Mouse (Mus musculus) lung, embryonic 14.5 days (tissue): ENCODE data around the gene Grin1. TPM values are rescaled to one million over a fixed set of nuclear protein-coding genes. Genes with fewer than 3 reads are reported as not detected.
A peak's percentile ranks its signal among the peaks of the same experiment; 100 is the strongest.

Source experiments
- ATAC-seq: fragments of 200-750 bp; cut with Nextera tagmentation; 2 replicates; pipeline ENCODE4 v1.8.0; 2017; ENCODE audit warnings: mild to moderate bottlenecking, moderate TSS enrichment, moderate library complexity; ENCODE audit not compliant: insufficient read depth
- DNase-seq: peaks from one replicate; pipeline ENCODE4 v3.0.0-alpha.2; 2015
- H3K27ac ChIP-seq: fragments of 300-500 bp; sonication (generic); 2 replicates; pipeline ENCODE4 v1.5.1; 2014; ENCODE audit warnings: low read depth, mild to moderate bottlenecking, moderate library complexity
- H3K27me3 ChIP-seq: fragments of 300-500 bp; sonication (generic); 2 replicates; pipeline ENCODE4 v1.6.1; 2014; ENCODE audit warnings: low read length, control low read depth; ENCODE audit not compliant: insufficient read depth
- H3K36me3 ChIP-seq: fragments of 300-500 bp; sonication (generic); 2 replicates; pipeline ENCODE4 v1.6.1; 2014; ENCODE audit warnings: control low read depth; ENCODE audit not compliant: insufficient read depth
- H3K4me1 ChIP-seq: fragments of 300-500 bp; sonication (generic); 2 replicates; pipeline ENCODE4 v1.6.1; 2014; ENCODE audit warnings: antibody characterized with exemption, control low read depth; ENCODE audit not compliant: insufficient read depth
- H3K4me2 ChIP-seq: fragments of 300-500 bp; sonication (generic); 2 replicates; pipeline ENCODE4 v1.6.1; 2014; ENCODE audit warnings: mild to moderate bottlenecking
- H3K4me3 ChIP-seq: fragments of 300-500 bp; sonication (generic); 2 replicates; pipeline ENCODE4 v1.5.1; 2014; ENCODE audit warnings: low read depth, low read length
- H3K9ac ChIP-seq: fragments of 300-500 bp; sonication (generic); 2 replicates; pipeline ENCODE4 v1.6.1; 2014
- H3K9me3 ChIP-seq: fragments of 300-500 bp; sonication (generic); 2 replicates; pipeline ENCODE4 v1.6.1; 2016; ENCODE audit warnings: low read depth, low read length, control low read depth
- CTCF ChIP-seq: IDR thresholded peaks from 2 replicates; pipeline ENCODE4 v1.5.1; 2016; ENCODE audit warnings: antibody characterized with exemption, low read depth
- WGBS: fragments of 180-500 bp; shearing (Covaris S2); extraction: QIAGEN DNeasy Blood & Tissue Kit; methylation state at CpG from one replicate; pipeline ENCODE4 v1.1.7; 2014; 5-methylcytosine and 5-hydroxymethylcytosine counted together
- polyA plus RNA-seq: library from polyadenylated mRNA; unstranded; fragments of >200 nt; fragmentation: Nextera tagmentation; extraction: Ambion mirVana; gene quantifications from 2 replicates; pipeline ENCODE4 v1.2.1, GENCODE M21; 2014

The Grin1 gene
- polyA plus RNA-seq, 1 experiment from 2014 or later, result 0.84 TPM

DNA sequence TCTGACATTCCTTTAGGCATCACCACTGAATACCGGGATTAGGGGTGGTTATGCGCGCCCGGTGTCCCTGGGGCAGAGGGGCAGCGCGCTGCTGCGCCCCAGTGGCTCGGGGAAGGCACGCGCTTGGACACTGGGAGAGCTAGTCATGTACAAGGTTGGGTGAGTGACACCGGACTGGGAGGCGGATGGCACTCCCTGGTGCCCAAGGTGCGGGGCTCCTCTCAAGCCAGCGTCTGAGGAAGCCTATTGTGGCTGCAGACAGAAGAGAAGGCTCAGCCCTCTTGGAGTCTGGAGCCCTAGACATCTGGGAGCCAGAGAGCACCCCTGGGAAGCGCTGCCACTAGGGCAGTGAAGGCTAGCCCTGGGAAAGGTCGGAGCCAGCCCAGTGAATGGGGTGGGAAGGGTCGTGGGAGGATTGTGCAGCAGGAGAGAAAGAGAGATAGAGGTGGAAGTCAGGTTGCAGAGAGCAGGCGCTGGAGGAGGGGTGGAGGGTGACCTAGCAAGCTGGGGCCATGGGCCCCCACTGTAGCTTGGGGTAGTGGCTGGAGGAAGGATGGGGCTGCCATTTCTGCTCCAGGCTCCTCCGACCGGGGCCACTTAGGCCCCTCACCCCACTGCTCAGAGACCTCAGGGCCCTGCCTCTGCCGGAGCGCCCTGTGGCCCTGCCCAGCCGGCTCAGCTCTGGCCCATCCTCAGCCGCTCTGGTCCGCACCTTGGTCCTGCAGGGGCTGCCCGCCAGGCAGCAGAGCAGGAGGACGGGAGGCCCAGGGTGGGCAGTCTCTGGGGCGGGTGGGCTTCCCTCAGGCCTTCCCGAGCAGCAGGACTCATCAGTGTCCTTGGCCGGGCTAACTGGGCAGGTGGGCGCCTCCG lies 27.6 kb downstream of the Grin1 start:
- H3K4me1 ChIP-seq, result 0 out of 2 replicates have a peak, but pooled peaks cover 2% of the 10 kb centered on the region
- peak overlapping the region; percentile 56; the same call in 1 of the 2 replicates for H3K4me2 ChIP-seq
- no peak for TF ChIP-seq CTCF
- ATAC-seq, result no peak; the same call in 1 of the 2 replicates
- H3K9ac ChIP-seq, result peak overlapping the region; percentile 6; the same call in 1 of the 2 replicates
- peaks cover 58% of the 10 kb centered on the region for H3K27me3 ChIP-seq
- DNase-seq, result no peak
- H3K27ac ChIP-seq, result no peak overlapping the region
- no peaks in the 10 kb centered on the region for H3K36me3 ChIP-seq
- WGBS, result 7% methylated on average over 31 of the region's 32 CpGs
- H3K9me3 ChIP-seq, result no peaks in the 10 kb centered on the region
- peak overlapping the region; percentile 32 for H3K4me3 ChIP-seq

DNA sequence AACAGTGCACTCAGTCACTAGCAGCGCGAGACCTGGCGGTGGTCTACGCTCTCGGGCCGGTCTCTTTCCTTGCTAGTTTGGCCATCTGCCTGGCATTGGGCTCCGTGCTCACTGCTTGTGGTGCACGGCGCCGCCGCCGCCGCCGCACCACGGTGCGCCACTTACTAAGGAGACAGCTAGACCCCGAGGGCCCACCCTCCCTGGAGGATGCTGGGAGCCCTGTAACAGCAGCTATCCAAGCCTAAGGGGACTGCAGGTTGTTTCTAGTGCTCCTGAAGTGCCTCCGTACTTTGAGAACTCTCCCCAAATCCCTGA lies 28.2 kb downstream of the Grin1 start:
- Histone ChIP-seq H3K4me2 (peak overlapping the region; percentile 19; the same call in 1 of the 2 replicates), H3K4me1 (0 out of 2 replicates have a peak, but pooled peaks cover 2% of the 10 kb centered on the region), H3K9ac (no peak overlapping the region), H3K36me3 (peaks cover 6% of the 10 kb centered on the region), H3K27ac (no peak overlapping the region), H3K9me3 (no peaks in the 10 kb centered on the region), H3K27me3 (peaks cover 58% of the 10 kb centered on the region), H3K4me3 (no peak overlapping the region; the same call in 1 of the 2 replicates)
- ATAC-seq (no peak), DNase-seq (no peak)
- WGBS, result 0% methylated on average over 18 of the region's 18 CpGs
- no peak for TF ChIP-seq CTCF

DNA sequence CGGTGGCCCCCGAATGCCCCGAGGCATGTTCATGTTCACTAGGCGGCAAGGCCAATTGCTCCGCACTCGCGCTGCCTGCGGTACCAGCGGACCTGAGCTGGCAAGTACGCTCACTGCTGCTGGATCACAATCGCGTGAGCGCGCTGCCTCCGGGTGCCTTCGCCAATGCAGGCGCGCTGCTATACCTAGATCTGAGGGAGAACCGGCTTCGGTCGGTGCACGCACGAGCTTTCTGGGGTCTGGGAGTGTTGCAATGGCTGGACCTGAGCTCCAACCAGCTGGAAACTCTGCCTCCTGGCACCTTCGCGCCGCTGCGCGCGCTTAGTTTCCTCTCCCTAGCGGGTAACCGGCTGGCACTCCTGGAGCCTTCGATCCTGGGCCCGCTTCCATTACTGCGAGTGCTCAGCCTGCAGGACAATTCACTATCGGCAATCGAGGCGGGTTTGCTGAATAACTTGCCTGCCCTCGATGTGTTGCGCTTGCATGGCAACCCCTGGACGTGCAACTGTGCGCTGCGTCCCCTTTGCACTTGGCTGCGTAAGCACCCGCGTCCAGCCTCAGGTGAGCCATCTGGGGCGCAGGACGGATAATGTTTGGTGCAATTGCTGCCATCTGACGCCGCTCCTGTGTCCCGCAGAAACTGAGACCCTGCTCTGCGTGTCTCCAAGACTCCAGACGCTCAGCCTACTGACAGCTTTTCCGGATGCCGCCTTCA lies 28.7 kb downstream of the Grin1 start:
- 3% methylated on average over 54 of the region's 54 CpGs for WGBS
- H3K4me3 ChIP-seq, result peak overlapping the region; percentile 12; the same call in 1 of the 2 replicates
- ATAC-seq (no peak), DNase-seq (no peak)
- peaks cover 11% of the 10 kb centered on the region for H3K36me3 ChIP-seq
- no peak overlapping the region for H3K27ac ChIP-seq
- peaks cover 58% of the 10 kb centered on the region for H3K27me3 ChIP-seq
- 0 out of 2 replicates have a peak, but pooled peaks cover 2% of the 10 kb centered on the region for H3K4me1 ChIP-seq
- H3K9me3 ChIP-seq, result no peaks in the 10 kb centered on the region
- no peak for TF ChIP-seq CTCF
- peak overlapping the region; percentile 19; the same call in 1 of the 2 replicates for H3K4me2 ChIP-seq
- H3K9ac ChIP-seq, result no peak overlapping the region

DNA sequence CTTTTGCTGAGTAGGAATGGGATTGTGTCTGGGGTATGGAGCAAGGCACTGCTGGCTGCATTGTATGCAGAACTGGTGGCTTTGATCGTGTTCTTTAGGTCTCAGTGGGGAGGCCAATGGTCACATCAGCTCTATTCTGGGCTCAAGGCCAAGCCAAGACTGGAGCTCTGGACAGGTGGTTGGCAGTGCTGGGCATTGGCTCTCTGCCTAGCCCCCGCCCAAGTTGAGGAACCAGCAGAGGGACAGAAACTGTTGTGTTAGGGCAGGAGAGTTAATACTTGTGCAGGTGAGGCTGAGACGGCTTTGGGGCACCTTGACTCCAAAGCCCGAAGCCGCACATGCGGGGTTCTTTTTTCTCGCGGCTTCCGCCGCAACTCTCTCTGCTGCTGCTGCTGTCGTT lies 29.3 kb downstream of the Grin1 start, which contains the start of gene Lrrc26:
TSS of gene Lrrc26 (plus strand) at position 265 of the 400 bp plus-strand sequence.
- H3K4me2 ChIP-seq, result peak within 1 kb of the TSS; percentile 19; the same call in 1 of the 2 replicates
- 0 out of 2 replicates have a peak, but pooled peaks cover 2% of the 10 kb centered on the region for H3K4me1 ChIP-seq
- 12% methylated on average over 11 of the region's 11 CpGs for WGBS
- H3K4me3 ChIP-seq, result peak within 1 kb of the TSS; percentile 12; the same call in 1 of the 2 replicates
- DNase-seq, result no peak
- H3K27me3 ChIP-seq, result peaks cover 58% of the 10 kb centered on the region
- H3K9me3 ChIP-seq, result no peaks in the 10 kb centered on the region
- H3K9ac ChIP-seq, result no peak within 1 kb of the TSS
- no peak within 1 kb of the TSS for H3K27ac ChIP-seq
- H3K36me3 ChIP-seq, result peaks cover 17% of the 10 kb centered on the region
- no peak for ATAC-seq
- TF ChIP-seq CTCF, result no peak

DNA sequence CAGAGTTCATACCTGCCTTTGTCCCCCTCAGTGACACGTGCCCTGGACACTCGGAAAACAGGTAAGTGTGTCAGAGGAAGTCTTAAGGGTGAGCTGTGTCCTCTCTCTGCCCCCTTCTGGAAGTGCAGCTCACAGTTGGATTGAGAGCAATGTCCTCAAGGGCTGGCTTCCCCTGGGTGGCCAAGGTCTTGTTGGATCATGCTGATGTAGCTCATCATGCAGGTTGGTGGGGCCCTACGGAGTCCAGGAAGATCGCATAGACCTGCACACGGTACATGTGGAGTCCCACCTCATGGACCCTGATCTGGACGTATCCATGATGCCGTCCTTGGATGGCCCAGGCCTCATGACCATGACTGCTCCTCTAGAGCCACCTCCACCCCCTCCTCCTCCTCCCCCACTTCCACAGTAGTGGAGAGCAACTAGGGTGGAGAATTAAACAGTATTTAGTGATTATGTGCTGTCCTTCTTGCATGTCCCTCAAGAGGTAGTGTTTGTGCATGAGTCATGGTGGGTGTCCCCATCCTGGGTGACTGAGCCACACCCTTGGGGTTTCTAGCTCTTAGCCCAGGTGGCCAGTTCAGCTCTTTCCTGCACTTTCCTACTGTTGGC lies 30.1 kb downstream of the Grin1 start:
- WGBS, result 76% methylated on average over 7 of the region's 7 CpGs
- Histone ChIP-seq H3K27me3 (peaks cover 58% of the 10 kb centered on the region), H3K36me3 (peaks cover 25% of the 10 kb centered on the region), H3K4me2 (no peak overlapping the region), H3K9me3 (no peaks in the 10 kb centered on the region), H3K4me3 (no peak overlapping the region), H3K27ac (no peak overlapping the region), H3K4me1 (0 out of 2 replicates have a peak, but pooled peaks cover 2% of the 10 kb centered on the region), H3K9ac (no peak overlapping the region)
- no peak for TF ChIP-seq CTCF
- ATAC-seq (no peak), DNase-seq (no peak)

DNA sequence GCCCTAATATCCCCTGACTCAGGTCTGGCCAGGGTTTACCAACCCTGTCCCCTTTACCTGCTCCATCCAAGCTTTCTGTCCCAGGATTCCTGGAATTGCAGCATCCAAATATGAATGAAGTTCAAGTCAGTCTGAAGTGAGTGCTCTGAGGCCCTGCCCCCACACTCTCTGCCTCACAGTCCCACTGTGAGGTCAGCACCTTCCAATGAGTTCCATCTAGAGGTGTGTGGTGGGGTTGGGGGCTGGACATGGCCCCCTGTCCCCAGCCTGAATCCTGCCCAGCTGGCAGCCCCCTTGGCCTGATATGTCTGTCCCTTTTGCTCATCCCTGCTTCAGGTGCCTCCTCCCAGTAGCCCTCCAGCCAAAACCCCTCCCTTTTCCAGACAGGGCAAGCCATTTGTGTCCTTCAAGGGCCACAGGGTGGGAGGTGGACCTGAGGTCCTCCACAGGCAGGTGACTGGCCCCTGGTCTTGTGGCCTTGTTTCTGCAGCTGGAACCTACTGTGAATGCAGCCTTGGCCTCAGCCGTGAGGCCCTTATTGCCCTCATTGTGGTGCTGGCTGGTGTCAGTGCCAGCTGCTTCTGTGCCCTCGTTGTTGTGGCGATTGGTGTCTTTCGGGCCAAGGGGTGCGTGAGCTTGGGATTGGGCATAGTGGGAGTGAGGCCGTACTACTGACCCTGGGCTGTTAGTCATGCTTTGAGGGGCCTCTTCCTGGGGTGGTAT lies 30.9 kb downstream of the Grin1 start, which contains the start of gene Tmem210:
TSS of gene Tmem210 (plus strand) at position 219 of the 723 bp plus-strand sequence.
- no peak within 1 kb of the TSS for H3K4me3 ChIP-seq
- no peak within 1 kb of the TSS for H3K9ac ChIP-seq
- peaks cover 53% of the 10 kb centered on the region for H3K27me3 ChIP-seq
- no peaks in the 10 kb centered on the region for H3K9me3 ChIP-seq
- no peak for TF ChIP-seq CTCF
- peaks cover 32% of the 10 kb centered on the region for H3K36me3 ChIP-seq
- WGBS, result 72% methylated on average over 6 of the region's 6 CpGs
- ATAC-seq (no peak), DNase-seq (no peak)
- peak within 1 kb of the TSS; percentile 26; the same call in 1 of the 2 replicates for H3K27ac ChIP-seq
- H3K4me1 ChIP-seq, result 0 out of 2 replicates have a peak, but pooled peaks cover 2% of the 10 kb centered on the region
- no peak within 1 kb of the TSS for H3K4me2 ChIP-seq
